ENCODE assay signal across 17 mouse cellular contexts in the genomic region with DNA sequence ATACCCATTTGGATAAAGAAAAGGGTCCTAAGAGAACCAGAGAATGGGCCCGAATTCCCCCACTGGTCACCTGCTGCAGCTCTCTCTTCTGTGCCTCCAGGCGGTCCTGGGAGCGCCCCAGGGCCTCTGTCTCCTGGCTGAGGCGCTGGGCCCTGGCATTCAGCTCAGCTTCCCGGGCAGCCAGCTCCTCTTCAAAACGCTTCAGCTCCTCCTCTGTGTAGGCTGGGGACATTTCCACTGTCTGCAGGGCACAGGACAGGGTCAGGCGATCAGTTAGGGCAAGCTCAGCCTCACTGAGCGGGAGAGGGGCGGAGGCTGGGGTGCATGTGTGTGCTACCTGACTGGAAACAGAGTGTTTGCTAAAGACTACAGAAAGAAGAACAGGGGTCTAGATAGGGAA. TPM values are rescaled to one million over a fixed set of nuclear protein-coding genes. Genes with fewer than 3 reads are reported as not detected.
"Had no signal": no experiment of that assay in that cellular context is flagged by ENCODE, and none has a peak within 500 bp of the region (broad histone marks: within the 10 kb centered on the region; RNA-seq: fewer than 3 reads in every experiment).

No protein-coding gene starts in this region.

- ATAC-seq: lung, postnatal 0 days; midbrain, embryonic 13.5 days had no signal

- H3K4me3 ChIP-seq: left cerebral cortex, adult 2 months; limb, embryonic 10.5 days; liver, embryonic 15.5 days; midbrain, embryonic 13.5 days had no signal

- H3K27me3 ChIP-seq: liver, embryonic 15.5 days; midbrain, embryonic 13.5 days had no signal

- H3K9me3 ChIP-seq: limb, embryonic 10.5 days; liver, embryonic 15.5 days; midbrain, embryonic 13.5 days had no signal

- DNase-seq: kidney, postnatal 25 days; lung, adult 2 months; lung, postnatal 36 days; thymus, postnatal 4 days had no signal

- H3K9ac ChIP-seq: liver, embryonic 15.5 days; midbrain, embryonic 13.5 days had no signal

- H3K4me2 ChIP-seq: liver, embryonic 15.5 days; midbrain, embryonic 13.5 days had no signal

- H3K27ac ChIP-seq: left cerebral cortex, adult 2 months; limb, embryonic 10.5 days; liver, embryonic 15.5 days; midbrain, embryonic 13.5 days; stomach, postnatal 0 days had no signal

RNA-seq across cellular contexts. Expression of gene Gm45808, which starts 7.9 kb away (rescaled TPM):
- total RNA-seq: megakaryocyte progenitor cell, adult 5-6 weeks; neutrophil, adult 5-6 weeks had no signal
- polyA plus RNA-seq: limb, embryonic 10.5 days; limb, embryonic 14.5 days; liver, embryonic 15.5 days; lung, adult 2 months; lung, postnatal 0 days; midbrain, embryonic 13.5 days; midbrain, postnatal 0 days; neural tube, embryonic 11.5 days; stomach, postnatal 0 days had no signal

RNA-seq across cellular contexts. Expression of gene Tulp2, which starts 12.9 kb away (rescaled TPM):
- total RNA-seq: layer of hippocampus, postnatal 25 days; left cerebral cortex, postnatal 14 days; midbrain, postnatal 0 days; neutrophil, adult 5-6 weeks had no signal
